Mouse (Mus musculus) heart, adult 10 weeks (tissue): Measurements from ENCODE around the gene Mrpl40. TPM values are rescaled to one million over a fixed set of nuclear protein-coding genes. Genes with fewer than 3 reads are reported as not detected.

ENCODE experiments used
- polyA plus RNA-seq: library from polyadenylated mRNA; stranded (reverse); fragments of 350-450 nt; fragmentation: Illumina TruSeq; extraction: RNeasy Lipid Tissue Mini Kit (QIAGEN cat#74804); gene quantifications from one replicate; pipeline ENCODE4 v1.2.3, GENCODE M21; 2014; ENCODE audit warnings: low read depth, low replicate concordance

The Mrpl40 gene
- polyA plus RNA-seq = 67.6 TPM

GRCm38 (mm10) chr16:18876442-18877308 is at the start of gene Mrpl40, which contains the start of gene Hira:
Gene Mrpl40, minus strand, starts transcription at chr16:18876862.
Gene Hira, plus strand, starts transcription at chr16:18877037.

GRCm38 (mm10) chr16:18836468-18837208 is 40.0 kb downstream of the Mrpl40 start, which contains the start of the genes 2510002D24Rik and Gm28539:
Gene 2510002D24Rik, plus strand, starts transcription at chr16:18836578.
Gene Gm28539, plus strand, starts transcription at chr16:18836584.

Other genes with a start within 250 kb of the Mrpl40 start
- gene Sept5, start 246.9 kb downstream of the Mrpl40 start, polyA plus RNA-seq = 5.7 TPM
- gene Cldn5, start 100.0 kb downstream of the Mrpl40 start, polyA plus RNA-seq = 28.2 TPM
- 56.4 TPM for gene Ufd1, start 65.1 kb downstream of the Mrpl40 start, polyA plus RNA-seq
- 4.1 TPM for gene Cdc45, start 64.9 kb downstream of the Mrpl40 start, polyA plus RNA-seq
- 31.7 TPM for gene 2510002D24Rik, start 40.3 kb downstream of the Mrpl40 start, polyA plus RNA-seq
- gene Gm28539, start 40.3 kb downstream of the Mrpl40 start, polyA plus RNA-seq = not detected
- 16.6 TPM for gene Hira, start 175 bp upstream of the Mrpl40 start, polyA plus RNA-seq